Mouse (Mus musculus) lung, postnatal 0 days (tissue): ENCODE results near the gene Slc8a3. TPM values are rescaled to one million over a fixed set of nuclear protein-coding genes. Genes with fewer than 3 reads are reported as not detected.

Experiments
- ATAC-seq: fragments of 200-750 bp; cut with Nextera tagmentation; 2 replicates; pipeline ENCODE4 v1.8.0; 2017; ENCODE audit warnings: moderate library complexity
- DNase-seq: peaks from one replicate; pipeline ENCODE4 v3.0.0-alpha.2; 2016; ENCODE audit warnings: low spot score
- H3K27ac ChIP-seq: fragments of 300-500 bp; sonication (generic); 2 replicates; pipeline ENCODE4 v1.5.1; 2014; ENCODE audit warnings: antibody characterized with exemption, mild to moderate bottlenecking, low read length, mixed read lengths
- H3K27me3 ChIP-seq: fragments of 300-500 bp; sonication (generic); replicated peaks from 2 replicates; pipeline ENCODE4 v1.6.1; 2014; ENCODE audit warnings: low read length, mixed read lengths; ENCODE audit not compliant: insufficient read depth
- H3K36me3 ChIP-seq: fragments of 300-500 bp; sonication (generic); 2 replicates; pipeline ENCODE4 v1.6.1; 2014; ENCODE audit warnings: low read length, mixed read lengths; ENCODE audit not compliant: insufficient read depth
- H3K4me1 ChIP-seq: fragments of 300-500 bp; sonication (generic); 2 replicates; pipeline ENCODE4 v1.6.1; 2014; ENCODE audit warnings: antibody characterized with exemption, low read depth, low read length, mixed read lengths; ENCODE audit not compliant: insufficient read depth
- H3K4me2 ChIP-seq: fragments of 300-500 bp; sonication (generic); replicated peaks from 2 replicates; pipeline ENCODE4 v1.6.1; 2014; ENCODE audit warnings: low read depth, mild to moderate bottlenecking, low read length, moderate library complexity, mixed read lengths
- H3K4me3 ChIP-seq: fragments of 300-500 bp; sonication (generic); 2 replicates; pipeline ENCODE4 v1.5.1; 2014; ENCODE audit warnings: low read depth, low read length
- H3K9ac ChIP-seq: fragments of 300-500 bp; sonication (generic); replicated peaks from 2 replicates; pipeline ENCODE4 v1.6.1; 2014; ENCODE audit warnings: low read depth, mild to moderate bottlenecking
- H3K9me3 ChIP-seq: fragments of 300-500 bp; sonication (generic); 2 replicates; pipeline ENCODE4 v1.6.1; 2016; ENCODE audit warnings: low read length, mixed read lengths
- CTCF ChIP-seq: IDR thresholded peaks from 2 replicates; pipeline ENCODE4 v1.5.1; 2016; ENCODE audit warnings: antibody characterized with exemption, mild to moderate bottlenecking
- EP300 ChIP-seq: IDR thresholded peaks from 2 replicates; pipeline ENCODE4 v1.6.1; 2016; ENCODE audit warnings: antibody characterized with exemption, mild to moderate bottlenecking, control low read depth
- WGBS: fragments of 180-500 bp; shearing (Covaris S2); extraction: QIAGEN DNeasy Blood & Tissue Kit; methylation state at CpG from one replicate; pipeline ENCODE4 v1.1.7; 2014; 5-methylcytosine and 5-hydroxymethylcytosine counted together
- polyA plus RNA-seq: library from polyadenylated mRNA; unstranded; fragments of >200 nt; fragmentation: Nextera tagmentation; extraction: Ambion mirVana; gene quantifications from 2 replicates; pipeline ENCODE4 v1.2.1, GENCODE M21; 2015

The Slc8a3 gene
- polyA plus RNA-seq, 1 experiment from 2014 or later = 0.21 TPM

DNA sequence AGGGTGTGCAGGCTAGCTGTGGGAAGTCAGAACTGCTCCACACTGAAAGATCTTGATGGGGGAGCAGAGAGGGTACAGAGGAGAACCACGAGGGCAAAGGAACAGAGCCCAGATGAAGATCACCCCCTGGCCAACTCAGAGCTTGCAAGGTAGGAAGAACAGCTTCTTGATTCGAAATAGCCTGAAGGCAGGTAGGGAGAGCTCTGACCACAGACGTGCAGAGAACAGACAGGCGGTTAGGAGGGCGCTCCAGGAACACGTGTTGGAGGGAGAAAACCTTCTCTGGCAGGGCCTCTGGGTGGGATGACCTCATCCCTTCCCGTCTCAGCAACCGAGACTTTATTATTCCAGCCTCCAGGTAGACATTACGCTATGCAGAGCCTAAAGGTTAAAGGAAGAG lies 157.7 kb downstream of the Slc8a3 start:
- H3K4me1 ChIP-seq = no peaks in the 10 kb centered on the region
- TF ChIP-seq EP300 (no peak), CTCF (no peak)
- ATAC-seq (no peak), DNase-seq (no peak)
- no peak overlapping the region for H3K27ac ChIP-seq
- no peak overlapping the region for H3K9ac ChIP-seq
- no peaks in the 10 kb centered on the region for H3K27me3 ChIP-seq
- H3K36me3 ChIP-seq = no peaks in the 10 kb centered on the region
- no peaks in the 10 kb centered on the region for H3K9me3 ChIP-seq
- WGBS = 54% methylated on average over 9 of the region's 9 CpGs
- H3K4me3 ChIP-seq = no peak overlapping the region
- H3K4me2 ChIP-seq = no peak overlapping the region

DNA sequence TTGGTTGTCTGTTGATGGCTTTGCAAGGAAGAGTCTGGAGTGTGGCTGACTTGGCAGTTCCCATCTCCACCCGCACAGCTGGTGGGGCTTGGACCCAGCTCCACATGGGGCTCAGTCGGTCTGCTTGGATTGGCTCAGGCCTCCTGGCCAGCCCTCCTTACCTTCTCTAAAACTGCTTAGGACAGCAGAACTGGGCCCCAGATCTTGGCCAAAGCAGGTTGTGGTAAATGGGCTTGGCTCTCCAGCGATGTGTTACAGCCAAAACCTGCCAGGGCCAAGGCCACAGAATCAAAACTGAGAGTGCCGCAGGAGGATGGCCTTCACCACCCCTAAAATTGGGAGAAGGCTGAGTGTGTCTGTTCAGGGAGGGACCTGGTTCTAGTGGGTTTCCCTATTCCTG lies 159.1 kb downstream of the Slc8a3 start:
- WGBS = 83% methylated on average over 4 of the region's 4 CpGs

DNA sequence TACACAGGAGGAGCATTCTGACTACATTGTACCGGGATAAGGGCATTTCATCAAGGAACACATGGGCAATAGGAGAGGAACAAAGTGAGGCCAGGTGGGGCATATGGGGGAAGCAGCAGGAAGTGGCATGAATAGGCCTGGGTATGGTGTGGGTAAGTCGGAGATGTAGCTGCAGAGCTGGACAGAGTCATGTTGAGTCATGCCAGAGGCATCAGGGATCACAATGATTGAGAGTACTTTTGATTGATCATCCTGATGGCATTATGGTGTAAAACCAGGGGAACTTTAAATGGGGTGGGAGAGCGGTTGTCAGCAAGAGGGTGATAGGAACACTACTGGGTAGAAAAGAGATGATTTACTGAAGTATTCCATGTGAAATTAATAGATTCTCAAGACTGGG lies 160.0 kb downstream of the Slc8a3 start:
- TF ChIP-seq EP300 (no peak), CTCF (no peak)
- H3K4me1 ChIP-seq = no peaks in the 10 kb centered on the region
- no peak overlapping the region for H3K9ac ChIP-seq
- H3K4me3 ChIP-seq = no peak overlapping the region
- ATAC-seq (no peak), DNase-seq (no peak)
- no peaks in the 10 kb centered on the region for H3K27me3 ChIP-seq
- no peaks in the 10 kb centered on the region for H3K9me3 ChIP-seq
- no peak overlapping the region for H3K27ac ChIP-seq
- no peaks in the 10 kb centered on the region for H3K36me3 ChIP-seq
- 77% methylated on average over 3 of the region's 3 CpGs for WGBS
- H3K4me2 ChIP-seq = no peak overlapping the region

More for the DNA sequence above, 159.1 kb downstream of the Slc8a3 start:
- no peak for ATAC-seq
- Histone ChIP-seq H3K36me3 (no peaks in the 10 kb centered on the region), H3K4me3 (no peak overlapping the region), H3K27ac (no peak overlapping the region), H3K27me3 (no peaks in the 10 kb centered on the region), H3K9ac (no peak overlapping the region), H3K4me1 (no peaks in the 10 kb centered on the region), H3K4me2 (no peak overlapping the region), H3K9me3 (no peaks in the 10 kb centered on the region)
- TF ChIP-seq EP300 (no peak), CTCF (no peak)
- no peak for DNase-seq

DNA sequence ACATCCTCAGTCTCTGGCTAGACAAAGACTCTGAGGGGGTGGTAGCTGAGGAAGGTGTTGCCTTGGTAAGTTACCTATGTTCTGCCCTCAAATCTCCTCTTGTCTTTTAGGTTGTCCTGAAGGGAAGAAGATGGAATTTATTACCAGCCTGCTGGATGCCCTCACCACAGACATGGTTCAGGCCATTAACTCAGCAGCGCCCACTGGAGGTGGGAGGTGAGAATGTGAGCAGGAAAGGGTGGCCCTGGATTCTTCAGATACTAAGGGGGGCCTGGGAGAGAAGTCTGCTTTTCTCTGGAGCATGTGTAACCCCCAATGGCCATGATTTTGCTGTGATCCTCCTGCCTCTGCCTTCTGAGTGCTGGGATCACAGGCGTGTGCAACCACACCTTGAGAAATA lies 162.9 kb downstream of the Slc8a3 start:
- H3K36me3 ChIP-seq = no peaks in the 10 kb centered on the region
- no peaks in the 10 kb centered on the region for H3K9me3 ChIP-seq
- no peak overlapping the region for H3K9ac ChIP-seq
- H3K27me3 ChIP-seq = no peaks in the 10 kb centered on the region
- TF ChIP-seq CTCF = peak; percentile 49
- TF ChIP-seq EP300 = no peak
- H3K4me1 ChIP-seq = no peaks in the 10 kb centered on the region
- ATAC-seq (no peak), DNase-seq (no peak)
- H3K4me2 ChIP-seq = no peak overlapping the region
- H3K4me3 ChIP-seq = no peak overlapping the region
- 81% methylated on average over 2 of the region's 2 CpGs for WGBS
- no peak overlapping the region for H3K27ac ChIP-seq

DNA sequence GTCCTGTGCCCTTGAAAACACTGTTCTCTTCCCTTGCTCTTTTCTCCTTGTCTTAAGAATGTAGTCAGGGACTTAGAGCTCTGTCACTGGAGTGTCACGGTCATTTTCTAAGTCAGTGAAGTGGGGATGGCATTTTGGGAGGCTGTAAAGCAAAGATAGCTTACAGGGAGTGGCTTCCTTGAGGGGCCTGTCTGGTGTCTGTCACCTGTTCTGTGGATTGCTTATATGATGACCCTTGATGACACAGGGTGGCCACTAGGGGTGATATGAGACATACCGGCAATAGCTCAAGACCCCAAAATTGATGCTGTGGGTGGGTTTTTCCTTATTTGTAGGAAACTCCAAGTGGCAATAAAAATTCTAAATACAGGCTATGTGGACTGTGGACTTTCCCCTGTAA lies 164.5 kb downstream of the Slc8a3 start:
- H3K4me3 ChIP-seq = no peak overlapping the region
- H3K27ac ChIP-seq = no peak overlapping the region
- no peak for DNase-seq
- TF ChIP-seq EP300 = no peak
- 0 out of 2 replicates have a peak, but pooled peaks have one; percentile 27 for TF ChIP-seq CTCF
- no peak for ATAC-seq
- WGBS = 69% methylated on average over 2 of the region's 2 CpGs
- H3K9me3 ChIP-seq = no peaks in the 10 kb centered on the region
- H3K27me3 ChIP-seq = no peaks in the 10 kb centered on the region
- H3K9ac ChIP-seq = no peak overlapping the region
- H3K4me2 ChIP-seq = no peak overlapping the region
- no peaks in the 10 kb centered on the region for H3K4me1 ChIP-seq
- H3K36me3 ChIP-seq = no peaks in the 10 kb centered on the region

DNA sequence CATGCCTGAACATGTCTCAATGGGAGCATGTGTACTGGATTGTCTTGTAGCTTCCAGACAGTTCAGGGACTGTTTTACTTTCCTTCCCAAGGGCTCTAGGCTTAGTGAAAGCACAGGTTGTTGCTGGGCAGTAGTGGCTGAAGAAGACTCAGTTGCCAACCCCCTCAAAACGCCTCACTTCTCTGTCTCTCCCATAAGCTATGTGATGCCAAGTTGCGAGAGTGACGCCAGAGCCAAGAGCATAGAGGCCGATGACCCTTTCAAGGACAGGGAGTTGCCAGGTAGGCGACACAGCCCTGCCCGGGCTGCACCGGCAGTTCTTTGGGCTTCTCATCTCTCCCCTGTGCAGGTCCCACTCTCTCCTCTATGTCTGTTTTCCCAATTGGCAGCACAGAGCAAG lies 164.9 kb downstream of the Slc8a3 start:
- H3K36me3 ChIP-seq = no peaks in the 10 kb centered on the region
- H3K27ac ChIP-seq = no peak overlapping the region
- no peaks in the 10 kb centered on the region for H3K4me1 ChIP-seq
- H3K9me3 ChIP-seq = no peaks in the 10 kb centered on the region
- no peaks in the 10 kb centered on the region for H3K27me3 ChIP-seq
- no peak overlapping the region for H3K4me3 ChIP-seq
- WGBS = 90% methylated on average over 7 of the region's 7 CpGs
- TF ChIP-seq CTCF (no peak), EP300 (no peak)
- H3K9ac ChIP-seq = no peak overlapping the region
- no peak for ATAC-seq
- no peak overlapping the region for H3K4me2 ChIP-seq
- DNase-seq = no peak

DNA sequence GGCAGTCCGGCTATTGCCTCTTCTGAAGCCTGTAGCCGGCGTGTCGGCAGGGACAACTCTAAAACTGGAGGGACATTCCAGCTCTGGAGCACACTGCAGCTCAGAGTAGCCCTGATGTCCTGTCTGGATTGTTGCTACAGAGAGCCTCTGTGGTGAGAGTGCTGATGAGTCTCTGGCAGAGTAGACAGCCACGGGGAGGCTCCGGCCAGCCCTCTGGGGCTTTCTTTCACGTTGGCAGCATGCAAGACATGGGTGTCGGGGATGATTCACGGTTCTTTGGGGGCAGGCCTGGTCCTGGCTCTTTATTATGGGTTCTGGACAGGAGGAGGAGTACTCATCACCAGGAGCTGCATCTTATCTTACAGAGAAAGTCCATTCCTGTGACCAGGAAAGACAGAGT lies 165.8 kb downstream of the Slc8a3 start:
- H3K4me3 ChIP-seq = no peak overlapping the region
- no peak overlapping the region for H3K9ac ChIP-seq
- 80% methylated on average over 9 of the region's 9 CpGs for WGBS
- no peak overlapping the region for H3K4me2 ChIP-seq
- no peak overlapping the region for H3K27ac ChIP-seq
- H3K27me3 ChIP-seq = no peaks in the 10 kb centered on the region
- no peak for ATAC-seq
- H3K36me3 ChIP-seq = no peaks in the 10 kb centered on the region
- DNase-seq = no peak
- H3K4me1 ChIP-seq = no peaks in the 10 kb centered on the region
- TF ChIP-seq CTCF (no peak), EP300 (no peak)
- H3K9me3 ChIP-seq = no peaks in the 10 kb centered on the region
